Mouse (Mus musculus) cerebellum, adult 2 months (tissue): Measurements from ENCODE around the gene Aqp7. TPM values are rescaled to one million over a fixed set of nuclear protein-coding genes. Genes with fewer than 3 reads are reported as not detected.

Source experiments
- DNase-seq, 2 experiments: peaks; one replicate each; pipeline ENCODE4 v3.0.0; 2021
- H3K27ac ChIP-seq: fragments of 200-500 bp; 2 replicates; pipeline ENCODE4 v1.5.1; 2012; ENCODE audit warnings: low read length, control low read depth, inconsistent platforms; ENCODE audit not compliant: insufficient read depth
- H3K27me3 ChIP-seq: fragments of 200-500 bp; 2 replicates; pipeline ENCODE4 v1.6.1; 2012; ENCODE audit warnings: inconsistent platforms, mild to moderate bottlenecking, low read length, moderate library complexity; ENCODE audit not compliant: control insufficient read depth, insufficient read depth
- H3K4me1 ChIP-seq: fragments of 200-500 bp; 2 replicates; pipeline ENCODE4 v1.6.1; 2011; ENCODE audit warnings: low read length; ENCODE audit not compliant: control insufficient read depth, insufficient read depth
- H3K4me3 ChIP-seq: fragments of 200-500 bp; replicated peaks from 2 replicates; pipeline ENCODE3; 2011; ENCODE audit warnings: mild to moderate bottlenecking, low read depth, low read length, control low read depth; ENCODE audit not compliant: insufficient read depth
- CTCF ChIP-seq: fragments of 200-500 bp; IDR thresholded peaks from 2 replicates; pipeline ENCODE4 v1.5.1; 2011; ENCODE audit warnings: low read depth, mild to moderate bottlenecking, control low read depth, low read length, moderate library complexity, borderline replicate concordance; ENCODE audit not compliant: insufficient read depth
- POLR2A ChIP-seq: fragments of 200-500 bp; IDR thresholded peaks from 2 replicates; pipeline ENCODE4 v1.6.1; 2011; ENCODE audit warnings: low read length, control low read depth, borderline replicate concordance; ENCODE audit not compliant: insufficient read depth
- WGBS: fragments of 180-500 bp; shearing (Covaris S2); methylation state at CpG from one replicate; pipeline ENCODE4 v1.1.7; 2018; 5-methylcytosine and 5-hydroxymethylcytosine counted together
- polyA plus RNA-seq: library from polyadenylated mRNA; depleted of rRNA; stranded (reverse); fragments of >200 nt; gene quantifications from 2 replicates; pipeline ENCODE4 v1.2.3, GENCODE M21; 2012; rRNA removed

Aqp7 gene
- polyA plus RNA-seq, 1 experiment, result not detected

GRCm38 (mm10) chr4:40983686-40984085 lies 64.3 kb downstream of the Aqp7 start:
- no peaks in the 10 kb centered on the region for H3K4me1 ChIP-seq
- no peak overlapping the region for H3K4me3 ChIP-seq
- no peaks in the 10 kb centered on the region for H3K27me3 ChIP-seq
- DNase-seq, result no peak
- no peak overlapping the region for H3K27ac ChIP-seq
- TF ChIP-seq CTCF, result no peak
- TF ChIP-seq POLR2A, result no peak
- WGBS, result 68% methylated on average over 1 of the region's 1 CpGs

Other genes starting within 250 kb of the Aqp7 start
- 3.2 and 3.5 TPM in 2 replicates for gene B4galt1, start 194.1 kb downstream of the Aqp7 start, polyA plus RNA-seq
- gene Spink4, start 128.1 kb downstream of the Aqp7 start, polyA plus RNA-seq, result 0.57 TPM in 1 of 2 replicates, not detected in the other
- 143 and 159 TPM in 2 replicates for gene Bag1, start 99.8 kb downstream of the Aqp7 start, polyA plus RNA-seq
- 118 and 125 TPM in 2 replicates for gene Chmp5, start 99.7 kb downstream of the Aqp7 start, polyA plus RNA-seq
- 96.6 and 96.8 TPM in 2 replicates for gene Nfx1, start 77.2 kb downstream of the Aqp7 start, polyA plus RNA-seq
- 0.05 TPM in 1 of 2 replicates, not detected in the other for gene Aqp3, start 50.0 kb upstream of the Aqp7 start, polyA plus RNA-seq
- gene Nol6, start 76.3 kb upstream of the Aqp7 start, polyA plus RNA-seq, result 61.2 and 63.6 TPM in 2 replicates
- 109 and 135 TPM in 2 replicates for gene Ube2r2, start 87.6 kb upstream of the Aqp7 start, polyA plus RNA-seq
- gene Ubap2, start 227.0 kb upstream of the Aqp7 start, polyA plus RNA-seq, result 27.4 and 30.8 TPM in 2 replicates